Mouse (Mus musculus) left cerebral cortex, adult 11 months (tissue): ENCODE data around the gene Hic1.
"Not testable (repeated sequence)": the region's sequence is repeated elsewhere in the genome, so short reads cannot be mapped to it uniquely, and the experiment has no call there.

Experiments used
- DNase-seq: peaks from one replicate; pipeline ENCODE4 v3.0.0; 2022; ENCODE audit warnings: low spot score

Gene Hic1

DNA sequence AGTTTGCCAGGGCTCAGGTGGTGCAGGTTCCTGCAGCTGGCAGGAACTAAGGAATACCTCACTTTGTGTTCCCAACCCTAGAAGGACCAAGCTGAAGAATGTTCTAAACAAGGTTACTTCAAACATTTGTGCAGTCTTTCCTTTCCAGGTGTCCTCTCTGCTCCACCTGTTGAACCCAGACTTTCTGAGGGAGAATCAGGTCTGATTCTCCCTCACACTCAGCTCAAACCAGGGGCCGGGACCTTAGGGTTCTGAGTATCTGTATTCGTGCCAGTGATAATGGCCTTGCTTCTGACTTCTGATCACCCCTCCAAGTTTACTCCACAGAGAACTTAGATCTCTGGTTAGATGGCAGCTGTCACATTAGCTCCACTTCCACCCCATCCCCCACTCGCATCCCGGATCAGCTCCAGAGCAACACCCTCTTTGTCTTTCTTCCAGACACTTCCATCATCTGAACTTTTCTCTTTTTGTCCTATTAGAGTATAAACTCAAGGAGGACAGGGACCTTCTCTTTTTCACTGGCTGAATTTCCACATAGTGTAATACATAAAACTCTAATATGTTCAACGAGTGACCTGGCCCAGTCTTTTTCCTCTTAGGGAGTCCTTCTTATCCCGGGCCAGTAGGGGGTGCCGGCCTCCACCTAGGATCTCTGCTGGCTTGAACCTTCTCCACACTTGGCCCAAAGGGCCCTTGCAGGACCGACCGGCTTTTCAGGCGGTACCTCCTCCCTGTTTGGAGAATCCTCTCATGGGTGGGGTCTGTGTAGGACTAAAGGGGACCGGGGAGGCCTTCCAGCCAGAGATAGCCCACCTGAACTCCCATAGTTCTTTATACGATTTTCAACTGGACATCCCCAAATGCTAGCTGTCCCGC, 23.3 kb upstream of the Hic1 start:
- DNase-seq: no peak

DNA sequence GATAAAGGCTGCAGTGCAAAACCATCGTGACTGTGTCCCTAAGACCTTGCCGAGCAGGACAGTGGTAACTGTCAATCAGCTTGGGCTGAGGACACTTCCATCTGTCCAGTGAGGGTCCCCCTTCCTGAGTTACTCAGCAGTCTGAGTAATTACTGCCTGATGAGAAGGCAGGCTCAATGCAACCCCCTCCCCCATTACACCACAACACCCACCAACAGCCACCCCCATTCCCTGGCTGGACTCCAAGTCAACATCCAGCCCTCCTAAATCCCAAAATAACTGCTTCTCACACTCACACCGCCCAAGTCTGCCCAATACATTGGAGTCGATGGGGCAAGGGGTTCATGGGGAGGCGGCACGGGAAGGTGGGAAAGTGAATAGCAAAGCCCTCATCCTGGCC, 22.5 kb upstream of the Hic1 start:
- no peak for DNase-seq

DNA sequence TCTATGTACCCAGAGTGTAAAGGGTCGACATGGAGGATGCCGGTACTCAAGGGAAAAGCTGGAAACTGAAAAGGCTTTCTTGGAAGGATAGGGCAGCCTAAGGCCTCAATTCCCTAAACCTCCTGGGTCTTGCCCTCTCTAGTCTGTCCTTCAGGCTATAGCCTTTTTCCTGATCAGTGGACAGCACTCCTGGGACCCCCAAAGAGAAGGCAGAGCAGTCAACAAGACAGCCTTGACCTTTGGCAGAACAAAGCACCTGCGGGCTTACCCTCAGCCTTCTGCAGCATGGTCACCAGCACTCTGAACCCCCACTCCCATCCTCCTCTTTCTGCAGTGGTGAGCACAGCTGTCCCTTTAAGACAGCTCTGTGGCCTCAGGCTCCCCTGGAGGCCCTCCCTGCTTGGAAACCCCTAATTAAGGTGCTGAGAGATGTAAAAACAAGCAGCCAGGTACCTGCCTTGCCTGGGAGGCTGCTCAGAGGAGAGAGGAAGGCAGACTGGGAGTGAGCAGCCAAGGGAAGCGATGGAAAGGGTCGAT, 21.7 kb upstream of the Hic1 start, which contains the start of gene Dph1:
Dph1 (minus strand) TSS at position 337 of the 537 bp plus-strand sequence.
- DNase-seq: no peak

DNA sequence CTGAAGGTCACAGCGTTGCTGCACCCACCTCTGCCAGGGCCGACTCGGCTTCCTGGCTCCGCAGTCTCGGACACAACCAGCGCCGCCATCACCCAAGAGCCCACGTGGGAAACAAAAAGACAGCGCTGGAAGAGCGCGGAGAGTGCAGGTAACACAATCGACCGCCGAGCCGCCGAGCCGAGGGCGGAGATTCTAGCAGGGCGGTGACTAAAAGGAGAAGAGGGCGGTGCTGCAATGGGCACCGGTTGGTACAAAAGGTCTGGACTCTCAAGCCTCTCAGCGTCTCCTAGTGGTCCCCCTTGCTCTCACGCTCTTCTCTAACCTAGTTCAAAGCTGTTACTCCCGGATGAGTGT, 21.0 kb upstream of the Hic1 start:
- DNase-seq: no peak

DNA sequence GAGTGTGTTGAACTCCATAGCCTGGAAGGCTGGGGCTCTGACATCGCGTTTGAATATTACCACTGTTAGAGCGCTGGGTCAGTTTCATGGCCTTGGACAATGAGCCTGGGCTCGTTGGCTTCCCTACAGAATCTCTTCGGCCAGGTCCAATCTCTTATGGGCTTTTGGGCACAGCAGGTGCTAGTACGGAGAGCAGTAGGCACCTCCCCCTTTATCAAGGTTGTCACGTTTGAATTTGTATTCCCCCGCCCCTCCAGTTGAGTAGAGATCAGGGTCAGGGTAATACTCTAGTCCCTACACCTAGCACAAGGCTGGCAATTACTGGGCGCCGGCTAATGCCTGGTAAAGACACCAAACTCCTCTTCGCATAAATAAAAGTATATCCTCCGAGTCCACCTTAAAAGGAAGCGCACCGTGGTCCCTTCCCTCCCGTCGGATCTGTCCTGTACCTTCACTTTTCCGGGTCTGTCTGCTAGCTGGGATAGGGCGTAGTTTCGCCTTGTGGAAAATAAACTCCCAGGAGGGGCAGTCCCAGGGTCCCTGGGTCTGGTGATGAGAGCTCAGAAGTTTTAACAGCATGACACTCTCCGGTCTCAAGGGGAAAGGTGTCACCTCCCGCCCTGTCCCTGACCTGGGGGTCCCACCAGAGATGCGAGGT, 20.5 kb upstream of the Hic1 start:
- DNase-seq: no peak

DNA sequence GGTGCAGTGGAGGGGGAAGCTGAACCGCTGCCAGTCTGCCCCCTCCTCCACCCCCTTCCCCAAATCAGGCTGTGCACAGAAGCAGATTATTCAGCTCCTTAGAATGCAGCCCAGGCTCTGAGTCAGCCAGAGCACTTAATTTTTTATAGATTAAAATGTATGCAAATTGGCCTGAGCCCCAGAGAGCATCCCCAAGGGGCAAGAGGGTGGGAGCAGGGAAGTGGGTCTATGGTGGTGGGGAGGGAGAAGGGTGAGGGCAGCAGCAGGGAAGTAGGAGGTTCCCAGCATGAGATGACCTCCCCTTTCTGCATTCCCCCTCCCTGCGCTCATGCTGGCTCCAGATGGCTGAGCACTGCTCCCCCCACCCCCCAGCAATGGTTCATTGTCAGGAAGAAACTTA, 15.7 kb upstream of the Hic1 start:
- DNase-seq: no peak

DNA sequence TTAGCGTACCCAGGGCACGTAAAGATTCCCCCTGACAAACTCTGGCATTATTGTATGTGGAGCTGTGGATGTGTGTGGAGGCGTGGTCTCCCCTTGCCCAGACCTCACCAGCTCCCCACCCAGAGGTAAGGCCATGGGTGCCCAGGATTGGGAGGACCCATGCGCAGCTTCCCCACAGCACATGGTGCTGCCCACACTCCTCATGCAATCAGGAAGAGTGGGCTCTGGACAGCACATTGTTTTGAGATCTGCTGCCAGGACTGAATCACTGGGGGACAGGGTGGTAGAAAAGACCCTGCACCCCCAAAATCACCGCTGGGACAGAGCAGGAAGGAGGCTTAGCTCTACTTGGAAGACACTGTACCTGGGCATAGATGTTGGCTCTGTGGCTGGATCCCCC, 15.3 kb upstream of the Hic1 start:
- no peak for DNase-seq

DNA sequence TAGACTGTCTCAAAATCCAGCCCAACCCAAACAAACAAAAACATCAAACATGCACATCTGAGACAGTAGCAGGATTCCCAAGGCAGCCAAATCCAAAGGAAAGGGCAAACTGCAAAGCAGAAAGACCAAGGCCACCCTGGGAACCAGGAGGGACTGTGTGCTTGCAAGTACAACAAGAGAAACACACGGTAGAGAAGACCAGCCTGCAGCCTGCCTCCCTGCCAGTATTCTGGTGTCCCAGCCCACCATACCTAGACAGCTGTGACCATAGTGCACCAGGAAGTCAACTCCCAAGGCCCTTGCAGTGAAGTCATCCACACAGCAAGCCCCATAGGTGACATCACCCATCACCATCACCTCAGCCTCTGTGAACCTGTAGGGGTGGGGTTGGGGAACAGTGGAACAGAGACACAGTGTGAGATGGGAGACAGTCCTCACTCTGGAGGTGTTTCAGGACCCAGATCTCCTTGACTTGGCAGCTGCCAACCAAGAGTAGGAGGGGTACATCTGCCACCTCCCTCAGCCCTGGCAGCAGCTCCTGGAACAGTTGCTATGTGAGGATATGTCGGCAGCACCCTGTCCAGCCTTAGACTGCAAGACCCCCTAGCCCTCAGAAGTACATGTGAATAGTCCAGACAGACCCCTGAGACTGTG, 14.7 kb upstream of the Hic1 start:
- DNase-seq: no peak

DNA sequence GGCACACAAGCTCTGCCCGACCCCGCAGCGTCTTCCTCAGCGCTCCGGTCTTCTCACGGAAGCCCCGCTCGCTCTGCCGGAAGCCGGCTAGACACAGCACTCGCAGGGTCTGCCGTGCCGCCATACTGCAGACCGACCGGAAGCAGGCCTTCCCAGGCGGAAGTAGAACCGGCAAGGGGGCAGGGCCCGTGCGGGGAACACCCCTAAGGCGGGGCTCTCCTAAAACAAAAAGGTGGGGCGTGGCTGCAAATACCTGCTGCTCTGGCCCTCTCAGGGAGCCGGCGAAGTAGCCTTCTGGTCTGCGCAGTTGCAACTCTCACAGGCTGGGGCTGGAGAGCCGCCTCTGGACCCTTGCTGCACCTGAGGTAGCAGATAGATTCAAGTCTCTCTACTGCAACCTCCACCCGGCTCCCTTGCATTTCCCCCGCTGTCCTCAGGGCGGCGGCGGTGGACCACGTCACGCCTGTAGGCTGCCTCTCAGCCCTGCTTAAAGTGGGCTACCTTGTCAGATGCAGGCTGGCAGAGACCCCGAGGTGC, 9.4 kb upstream of the Hic1 start, which contains the start of gene Ovca2:
Ovca2 (minus strand) TSS at position 164 of the 537 bp plus-strand sequence.
- DNase-seq: peak; percentile 86

DNA sequence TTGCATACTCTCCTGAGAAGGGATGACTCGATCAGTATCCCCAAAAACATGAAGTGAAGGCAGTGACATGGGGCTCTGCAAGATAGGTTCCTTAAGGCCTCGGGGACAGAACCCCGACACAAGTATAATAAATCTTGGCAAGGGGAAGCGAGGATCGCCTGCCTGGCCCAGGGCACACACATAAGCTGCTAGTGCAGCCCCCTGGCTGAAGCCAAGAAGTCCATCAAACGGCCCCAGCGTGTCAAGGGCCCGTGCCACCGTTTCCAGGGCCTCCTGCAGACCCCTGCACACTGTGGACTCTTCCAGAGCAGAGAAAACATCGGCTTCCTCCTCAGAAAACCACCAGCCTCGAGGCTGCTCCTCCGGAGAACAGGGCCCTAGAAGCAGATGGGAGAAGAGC, 8.7 kb upstream of the Hic1 start:
- DNase-seq: no peak

DNA sequence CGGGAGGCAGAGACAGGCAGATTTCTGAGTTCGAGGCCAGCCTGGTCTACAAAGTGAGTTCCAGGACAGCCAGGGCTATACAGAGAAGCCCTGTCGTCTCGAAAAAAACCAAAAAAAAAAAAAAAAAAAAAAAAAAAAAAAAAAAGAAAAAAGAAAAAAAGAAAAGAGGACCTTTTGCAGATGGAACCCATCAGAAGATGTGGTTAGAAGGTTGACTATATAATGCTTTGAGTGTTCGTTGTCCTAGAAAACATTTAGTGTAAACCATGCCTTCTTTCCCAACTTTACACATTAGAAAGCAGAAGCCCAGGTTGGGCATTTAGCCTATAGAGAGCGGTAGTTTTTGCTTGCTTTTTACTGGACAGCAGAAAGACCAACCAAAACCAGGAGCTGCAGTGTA, 5.3 kb upstream of the Hic1 start:
- DNase-seq: not testable (repeated sequence)

DNA sequence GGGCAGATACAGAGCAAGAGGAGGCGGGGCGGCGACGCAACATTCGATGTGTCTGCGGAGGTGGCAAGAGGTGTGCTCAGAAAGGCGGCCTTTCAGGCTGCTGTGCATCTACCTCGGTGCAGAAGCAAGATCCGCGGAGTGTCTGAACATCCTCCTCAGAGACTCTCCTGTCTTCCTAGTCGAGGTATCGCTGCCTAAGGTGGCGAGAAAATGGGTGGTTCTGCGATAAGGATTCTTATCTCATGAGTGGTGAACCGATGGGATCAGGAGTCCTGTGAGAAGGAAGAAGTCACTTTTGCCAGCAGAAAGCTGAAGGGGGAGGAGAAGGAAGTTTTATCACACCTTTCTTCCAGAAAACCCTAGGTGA, 4.5 kb upstream of the Hic1 start:
- DNase-seq: no peak

DNA sequence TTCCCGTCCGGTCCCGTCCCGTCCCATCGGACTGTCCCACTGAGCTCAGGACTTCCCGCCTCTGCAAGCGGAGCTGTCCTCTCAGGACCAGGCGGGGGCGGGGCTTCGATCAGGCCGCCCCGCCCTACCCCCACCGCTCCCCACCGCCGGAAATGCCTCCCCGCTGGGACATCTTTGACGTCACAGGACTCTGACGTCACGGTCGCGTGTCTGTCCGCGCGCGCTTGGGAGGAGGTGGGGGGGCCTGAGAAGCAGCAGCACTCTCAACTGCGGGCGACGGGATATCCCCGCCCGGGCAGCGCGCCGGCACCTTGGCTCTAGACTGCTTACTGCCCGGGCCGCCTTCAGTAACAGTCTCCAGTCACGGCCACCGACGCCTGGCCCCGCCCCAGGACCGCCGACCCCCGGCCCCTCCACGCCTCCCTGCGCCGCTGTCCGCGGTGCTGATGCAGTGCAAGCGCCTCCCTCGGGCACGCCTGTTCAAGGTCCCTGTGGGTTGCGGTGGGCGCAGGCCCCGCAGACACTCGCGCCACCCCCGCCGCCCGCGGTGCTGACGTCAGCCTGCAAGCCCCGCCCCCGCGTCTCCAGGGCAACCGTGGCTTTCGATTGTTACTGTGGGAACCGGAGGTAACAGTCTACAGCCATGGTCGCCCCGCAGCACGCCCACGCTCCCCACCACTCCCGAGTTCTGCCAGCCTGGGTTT, 3.9 kb upstream of the Hic1 start:
- peak; percentile 92 for DNase-seq

DNA sequence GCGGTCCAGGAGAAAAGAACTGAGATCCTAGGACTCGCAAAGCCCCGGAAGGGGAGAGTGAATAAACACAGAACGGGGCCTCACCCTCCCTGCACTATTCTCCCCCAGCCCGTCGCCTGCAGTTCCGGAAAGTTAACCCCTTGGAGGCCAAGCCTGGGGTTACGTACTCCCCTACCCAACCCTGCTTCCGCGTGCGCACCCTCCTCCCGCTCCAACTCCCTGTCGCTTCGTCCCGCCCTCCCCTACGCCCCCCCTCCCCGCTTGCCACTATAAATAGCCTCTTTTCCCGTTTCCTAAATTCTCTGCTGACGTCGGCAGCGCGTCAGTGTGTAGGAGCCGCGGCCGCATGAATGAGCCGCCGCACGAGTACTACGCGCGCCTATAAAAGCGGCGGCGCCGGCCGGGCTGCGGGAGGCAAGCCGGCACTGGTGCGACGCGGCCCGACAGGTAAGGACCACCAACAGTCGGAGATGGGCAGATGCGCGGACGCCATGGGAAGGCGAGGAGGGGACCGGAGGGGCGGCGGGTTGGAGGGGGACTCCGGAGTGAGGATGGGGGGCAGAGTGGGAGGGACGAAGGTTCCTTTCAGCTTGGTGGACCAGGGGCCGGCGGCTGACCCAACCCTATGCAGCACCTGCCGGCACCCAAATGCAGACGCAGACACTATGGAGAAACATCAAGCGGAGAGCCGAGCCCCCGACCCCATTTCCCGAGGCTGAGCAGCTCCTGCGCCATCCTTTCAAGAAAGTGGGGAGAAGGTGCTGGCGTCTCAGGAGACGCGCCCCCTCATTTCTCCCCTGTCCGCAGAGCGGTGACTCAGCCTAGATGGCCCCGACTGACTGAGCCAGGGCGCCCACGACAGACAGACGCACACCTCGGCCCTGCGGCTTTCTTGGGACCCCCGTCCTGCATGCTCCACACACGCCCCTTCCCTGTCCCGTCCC, 3.1 kb upstream of the Hic1 start:
- DNase-seq: no peak

DNA sequence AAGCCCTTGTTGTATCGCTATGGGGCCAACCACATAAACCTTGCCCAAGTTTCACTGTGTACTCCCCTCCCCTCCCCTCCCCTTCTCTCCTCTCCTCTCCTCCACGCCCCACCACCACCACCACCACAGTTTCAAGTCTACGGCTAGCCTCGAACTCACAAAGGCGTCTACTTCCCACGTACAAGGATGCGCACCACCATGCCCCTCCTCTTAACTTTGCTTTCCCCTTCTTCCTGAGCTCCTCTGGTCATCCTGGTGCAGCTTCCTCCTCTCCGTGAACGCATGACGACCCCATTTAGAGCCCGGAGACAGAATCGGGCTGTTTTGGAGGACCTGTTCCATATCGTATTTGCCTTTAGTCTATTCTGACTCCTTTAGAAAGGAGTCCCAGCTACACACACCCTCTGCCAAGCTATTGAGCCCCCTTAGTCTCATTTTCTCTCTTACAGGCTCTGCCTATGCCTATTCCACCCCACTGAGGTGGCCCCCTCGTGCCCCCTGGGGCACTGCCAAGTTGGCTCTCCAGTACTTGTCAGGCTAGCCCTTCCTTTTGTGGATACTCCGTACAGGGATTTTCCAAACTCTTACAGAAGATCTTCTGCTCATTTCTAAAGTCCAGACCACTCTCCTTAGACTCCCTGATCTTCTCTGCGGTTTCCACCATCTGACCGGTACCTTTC, 2.0 kb upstream of the Hic1 start:
- no peak for DNase-seq

DNA sequence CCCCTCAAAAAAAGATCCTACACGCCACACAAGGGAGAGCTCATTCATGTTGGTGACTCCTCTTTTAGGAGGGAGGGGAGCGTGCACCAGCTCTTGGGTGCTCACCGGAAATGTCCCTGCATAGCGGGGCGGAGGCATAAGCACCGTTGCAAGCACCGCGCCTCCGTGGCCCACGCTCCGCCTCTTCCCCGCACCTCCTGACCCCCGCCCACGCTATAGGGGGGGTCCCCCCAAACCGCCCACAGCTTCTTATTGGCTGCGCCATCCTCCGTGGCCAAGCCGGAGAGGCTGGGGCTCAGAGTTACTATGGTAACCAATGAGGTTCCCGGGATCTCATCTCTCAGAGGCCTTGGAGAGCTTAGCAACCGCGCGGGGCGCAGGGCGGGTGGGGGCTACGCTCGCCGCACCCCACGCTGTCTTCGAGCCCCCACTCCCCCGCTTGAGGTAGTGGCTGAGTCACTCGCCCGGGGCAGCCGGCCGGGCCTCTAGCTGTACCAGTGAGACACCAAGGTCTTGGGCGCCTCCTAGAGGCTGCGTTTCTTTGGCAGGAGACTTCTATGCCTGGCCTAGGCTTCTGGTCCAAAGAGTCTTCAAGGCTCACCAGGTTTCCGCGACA, 925 bp upstream of the Hic1 start:
- peak; percentile 92 for DNase-seq

DNA sequence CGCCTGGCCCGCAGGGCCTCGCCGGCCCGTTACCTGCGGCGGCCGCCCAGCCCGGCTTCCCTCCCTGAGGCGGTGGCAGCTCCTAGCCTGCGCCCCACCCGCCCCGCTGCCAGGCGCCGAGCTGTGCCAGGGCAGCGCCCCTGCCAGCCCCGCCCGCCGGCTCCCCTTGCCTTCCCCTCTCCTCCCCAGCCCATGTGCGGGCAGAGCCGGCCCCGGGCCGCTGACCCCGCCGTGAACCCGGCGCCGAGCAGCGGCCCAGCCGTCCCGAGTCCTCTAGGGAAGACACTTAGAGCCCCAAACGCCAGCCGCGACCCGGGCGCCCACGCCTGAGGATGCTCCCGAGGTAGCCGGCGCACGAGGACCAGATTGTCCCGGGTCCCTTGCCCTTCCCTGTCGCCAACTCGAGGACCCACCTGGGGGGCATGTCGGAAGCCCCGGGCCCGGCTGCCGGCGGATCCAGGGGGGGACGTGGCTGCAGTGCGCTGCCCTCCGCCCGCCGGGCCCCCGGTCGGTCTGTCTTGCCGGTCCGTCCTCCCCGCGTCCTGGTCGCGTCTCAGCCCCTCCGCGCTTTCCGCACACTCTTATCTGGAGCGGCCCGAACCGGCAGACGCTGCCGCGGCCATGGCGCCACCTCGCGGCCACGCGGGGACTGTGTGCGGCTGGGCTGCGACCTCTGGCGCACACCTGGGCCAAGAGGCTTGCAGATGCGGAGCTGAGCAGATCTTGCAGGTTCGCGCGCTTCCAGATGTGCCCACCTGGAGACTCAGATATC, 543 bp downstream of the Hic1 start:
- DNase-seq: no peak

DNA sequence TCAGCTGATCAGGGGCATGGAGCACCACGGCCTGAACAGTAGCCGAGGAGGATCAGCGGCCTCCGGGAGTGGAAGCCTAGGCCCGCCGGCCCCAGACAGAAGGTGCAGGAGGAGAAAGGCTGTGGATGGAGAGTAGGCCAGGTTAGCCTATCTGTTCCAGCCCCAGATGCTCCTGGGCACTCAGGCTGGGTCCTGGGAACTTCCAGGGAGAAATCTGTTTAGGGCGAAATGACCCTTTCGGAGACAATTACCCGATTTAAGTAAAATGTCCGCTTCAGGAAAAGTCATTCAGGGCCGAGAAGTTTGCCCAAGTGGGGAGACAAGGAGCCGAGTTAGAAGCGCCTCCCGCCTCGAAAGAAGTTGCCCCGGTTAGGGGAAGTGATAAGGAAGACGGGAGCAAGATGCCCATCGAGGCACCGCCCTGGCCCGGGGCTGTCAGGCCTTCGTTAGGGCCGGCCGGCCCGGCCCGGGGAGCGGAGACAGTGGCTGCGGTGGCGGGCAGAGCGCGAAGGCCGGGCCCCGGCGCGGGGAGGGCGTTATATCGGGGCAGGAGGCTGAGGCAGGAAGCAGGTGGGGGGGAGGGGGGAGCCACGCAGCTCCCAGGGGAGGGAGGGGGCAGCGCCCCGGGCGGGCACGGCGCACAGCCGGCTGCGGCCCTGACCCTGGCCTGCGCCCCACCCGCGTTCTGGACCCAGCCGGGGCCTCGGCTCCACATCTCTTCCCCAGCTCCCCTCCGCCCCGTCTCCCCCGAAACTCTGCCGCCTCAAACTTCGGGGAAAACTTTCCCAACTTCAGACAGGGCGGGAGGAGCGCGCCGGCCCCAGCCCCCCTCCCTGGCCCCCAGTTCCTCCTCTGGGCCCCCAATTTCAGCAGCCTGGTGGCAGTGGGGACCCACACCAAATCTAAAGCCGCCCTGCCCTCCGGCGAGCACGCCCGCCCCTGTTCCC, 1.4 kb downstream of the Hic1 start:
- DNase-seq: no peak
